Mouse (Mus musculus) T-helper 2 cell (primary cell): ENCODE results near the gene Kalrn.

Source experiments
- in situ Hi-C: fragments of 300-600 bp; cut with MboI, MseI; formaldehyde crosslinking; loops from one replicate; pipeline ENCODE4 v1.15.1; 2025; ENCODE audit warnings: high pct_unique_total_duplicates

Kalrn gene

GRCm38 (mm10) chr16:34573151-34573802, at the start of gene Kalrn:
Kalrn (minus strand) TSS chr16:34573532.
- in situ Hi-C loops: no loop called here

GRCm38 (mm10) chr16:34614021-34614420, 40.7 kb upstream of the Kalrn start:
- in situ Hi-C loops: no loop called here

DNA sequence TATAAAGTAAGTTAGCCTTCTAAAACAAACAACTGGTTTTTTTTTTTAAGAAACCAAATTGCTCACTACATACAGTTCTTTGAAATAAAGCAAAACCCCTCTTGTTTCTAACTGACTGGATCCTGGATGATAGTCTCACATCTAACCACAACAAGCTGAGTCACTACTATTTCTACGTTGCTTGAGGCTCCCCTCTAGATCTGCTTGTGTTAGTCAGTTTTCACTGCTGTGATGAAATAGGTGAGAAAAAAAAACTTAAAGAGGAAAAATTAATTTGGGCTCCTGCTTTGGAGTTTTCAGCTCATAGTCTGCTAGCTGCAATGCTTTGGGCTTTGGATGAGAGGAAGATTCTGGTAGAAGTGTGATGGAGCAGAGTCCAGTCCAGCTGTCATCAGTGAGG, 36.8 kb upstream of the Kalrn start:
- in situ Hi-C loops: no loop called here

DNA sequence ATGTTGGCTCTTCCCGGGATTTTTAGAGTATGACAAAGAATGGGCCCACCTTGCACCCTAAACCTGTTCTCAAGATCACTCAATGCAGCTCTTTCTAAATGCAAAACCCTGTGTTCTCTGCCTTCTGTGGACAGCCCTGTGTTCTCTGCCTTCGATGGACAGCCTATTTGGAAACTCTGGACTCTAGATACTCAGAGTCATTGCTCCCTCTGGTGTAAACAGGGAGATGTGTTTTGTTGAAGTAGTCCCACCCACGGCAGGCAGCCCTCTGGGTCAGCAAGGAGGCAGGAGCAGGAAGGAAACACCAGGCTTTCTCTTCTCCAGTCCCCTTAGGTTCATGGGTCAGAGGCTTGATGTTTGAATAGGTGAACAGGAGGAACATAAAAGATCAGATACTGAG, 32.3 kb upstream of the Kalrn start:
- in situ Hi-C loops: no loop called here

DNA sequence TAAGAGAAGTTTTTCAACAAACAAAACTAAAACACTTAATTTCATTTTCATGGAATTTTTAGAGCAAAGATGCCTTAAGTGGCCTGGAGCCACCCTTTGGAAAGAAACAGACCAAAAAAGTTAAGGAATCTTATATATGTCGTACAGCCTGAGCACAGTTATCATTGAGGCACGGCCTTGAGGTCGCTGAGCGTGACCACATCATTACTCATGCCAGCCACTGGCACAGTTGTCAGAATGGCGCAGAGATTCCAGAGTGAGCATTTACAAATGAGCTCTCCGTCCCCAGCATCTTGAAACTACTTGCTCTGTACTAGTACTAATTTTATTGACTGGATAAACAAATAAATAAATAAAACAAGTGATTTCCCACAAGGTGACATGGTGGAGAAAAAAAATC, 30.5 kb upstream of the Kalrn start:
- in situ Hi-C loops: no loop called here

DNA sequence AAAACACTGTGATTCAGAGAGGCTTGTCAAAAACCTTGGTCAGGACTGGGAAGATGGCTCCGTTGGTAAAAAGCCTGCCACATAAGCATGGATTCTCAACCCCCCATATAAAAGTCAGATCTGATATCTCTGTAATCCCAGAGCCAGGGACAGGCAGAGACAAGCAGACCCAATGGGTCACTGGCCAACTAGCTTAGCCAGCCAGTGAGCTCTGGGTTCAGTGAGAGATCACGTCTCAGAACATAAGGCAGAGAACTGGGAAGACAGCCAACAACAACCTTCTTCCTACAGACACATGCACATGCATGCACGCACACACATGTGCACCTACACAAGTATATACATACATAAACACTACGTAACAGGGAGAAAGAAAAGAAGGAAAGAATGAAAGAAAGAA, 29.7 kb upstream of the Kalrn start:
- in situ Hi-C loops: no loop called here

GRCm38 (mm10) chr16:34601954-34602353, 28.6 kb upstream of the Kalrn start:
- in situ Hi-C loops: no loop called here

DNA sequence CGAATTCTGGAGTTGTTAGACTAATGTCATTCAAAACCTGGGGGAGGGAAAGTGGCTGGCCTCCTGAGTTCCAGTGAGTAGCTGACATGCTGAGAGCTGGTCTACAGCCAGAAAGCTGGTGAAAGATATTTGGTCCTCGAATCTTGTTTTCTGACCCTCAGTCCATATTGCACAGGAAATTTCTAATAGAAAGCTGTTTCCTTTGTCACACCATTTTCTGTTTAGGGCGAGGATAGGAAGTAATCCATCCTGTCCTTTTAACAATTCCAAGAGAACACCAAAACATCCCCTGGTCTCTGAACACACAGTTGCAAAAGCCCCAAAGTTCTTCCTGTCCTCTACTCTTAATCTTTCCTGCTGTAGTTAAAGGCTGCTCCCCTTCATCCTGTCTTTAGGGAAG, 22.0 kb upstream of the Kalrn start:
- in situ Hi-C loops: no loop called here

GRCm38 (mm10) chr16:34594597-34595262, 21.4 kb upstream of the Kalrn start:
- in situ Hi-C loops: no loop called here

- in situ Hi-C loops: no loop called here
Observed at GRCm38 (mm10) chr16:34592696-34593095, 19.4 kb upstream of the Kalrn start.

DNA sequence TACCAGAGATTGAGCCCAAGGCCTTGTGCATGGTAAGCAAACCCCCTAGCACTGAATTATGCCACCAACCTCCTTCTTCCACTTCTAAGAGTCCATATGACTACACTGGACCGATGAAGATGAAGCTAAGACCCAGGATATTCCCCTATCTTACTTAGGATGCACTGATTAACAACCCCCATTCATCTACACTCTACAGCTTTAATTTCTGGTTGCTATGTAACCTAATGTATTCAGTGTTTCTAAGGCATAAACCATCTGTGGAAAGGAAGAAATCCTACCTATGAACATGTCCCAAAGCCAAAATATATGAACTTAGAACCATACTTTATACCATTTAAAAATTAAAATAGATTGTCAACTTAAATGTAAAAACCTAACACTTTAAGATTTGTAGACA, 18.6 kb upstream of the Kalrn start:
- in situ Hi-C loops: no loop called here

DNA sequence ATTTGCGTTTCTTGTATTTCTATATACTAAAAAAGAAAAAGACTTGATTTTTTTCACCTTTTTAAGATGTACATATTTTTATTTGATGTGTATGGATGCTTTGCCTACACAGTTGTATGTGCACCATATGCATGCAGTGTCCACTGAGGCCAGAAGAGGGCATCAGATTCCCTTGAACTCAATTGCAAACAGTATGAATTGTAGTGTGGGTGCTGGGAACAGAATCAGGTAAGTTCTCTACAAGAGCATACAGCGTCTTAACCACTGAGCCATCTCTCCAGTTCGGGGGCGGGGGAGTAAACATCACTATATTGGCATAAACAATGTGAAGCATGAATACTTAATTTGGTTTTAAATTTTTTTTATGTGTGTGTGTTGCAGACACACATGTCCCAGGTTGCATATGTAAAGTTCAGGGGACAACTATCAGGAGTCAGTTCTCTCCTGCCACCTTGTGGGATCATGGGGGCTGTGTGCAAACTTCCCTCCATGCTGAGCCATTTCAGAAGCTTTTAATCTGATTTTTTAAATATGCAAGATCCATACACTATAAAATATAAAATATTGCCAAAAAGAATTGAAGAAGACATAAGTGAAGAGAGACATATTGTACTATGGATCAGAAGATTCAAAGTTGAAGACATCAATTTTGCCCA, 6.5 kb upstream of the Kalrn start:
- in situ Hi-C loops: no loop called here

DNA sequence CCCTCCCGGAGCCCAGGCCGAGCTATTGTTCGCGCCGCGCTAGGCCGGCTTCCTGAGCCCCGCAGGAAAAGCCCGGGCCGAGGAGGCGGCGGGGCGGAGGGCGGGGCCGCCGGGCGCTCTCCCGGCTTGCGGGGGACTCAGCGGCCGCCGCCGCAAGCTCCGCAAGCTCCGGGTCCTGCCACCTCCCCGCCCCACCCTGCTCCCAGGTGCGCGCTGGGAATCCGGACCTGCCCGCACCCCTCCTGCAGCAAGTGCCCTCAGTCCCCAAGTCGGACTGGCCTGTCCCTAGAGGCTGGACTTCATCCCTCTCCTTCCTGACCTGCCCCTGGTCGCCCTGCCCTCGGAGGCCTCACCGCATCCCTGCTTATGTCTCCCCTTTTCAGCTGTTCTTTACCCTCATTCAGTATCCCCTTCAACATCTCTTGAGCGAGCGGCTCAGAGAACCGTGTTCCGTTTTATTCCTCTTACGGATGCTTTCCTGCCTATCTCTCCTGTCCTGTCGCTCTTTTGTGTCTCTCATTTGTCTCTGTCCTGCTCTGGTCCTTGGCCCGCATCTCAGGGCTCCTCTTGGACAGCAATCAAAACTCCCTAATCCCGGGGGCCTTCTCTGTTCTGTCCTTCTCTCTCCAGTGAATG, 642 bp upstream of the Kalrn start:
- in situ Hi-C loops: no loop called here

DNA sequence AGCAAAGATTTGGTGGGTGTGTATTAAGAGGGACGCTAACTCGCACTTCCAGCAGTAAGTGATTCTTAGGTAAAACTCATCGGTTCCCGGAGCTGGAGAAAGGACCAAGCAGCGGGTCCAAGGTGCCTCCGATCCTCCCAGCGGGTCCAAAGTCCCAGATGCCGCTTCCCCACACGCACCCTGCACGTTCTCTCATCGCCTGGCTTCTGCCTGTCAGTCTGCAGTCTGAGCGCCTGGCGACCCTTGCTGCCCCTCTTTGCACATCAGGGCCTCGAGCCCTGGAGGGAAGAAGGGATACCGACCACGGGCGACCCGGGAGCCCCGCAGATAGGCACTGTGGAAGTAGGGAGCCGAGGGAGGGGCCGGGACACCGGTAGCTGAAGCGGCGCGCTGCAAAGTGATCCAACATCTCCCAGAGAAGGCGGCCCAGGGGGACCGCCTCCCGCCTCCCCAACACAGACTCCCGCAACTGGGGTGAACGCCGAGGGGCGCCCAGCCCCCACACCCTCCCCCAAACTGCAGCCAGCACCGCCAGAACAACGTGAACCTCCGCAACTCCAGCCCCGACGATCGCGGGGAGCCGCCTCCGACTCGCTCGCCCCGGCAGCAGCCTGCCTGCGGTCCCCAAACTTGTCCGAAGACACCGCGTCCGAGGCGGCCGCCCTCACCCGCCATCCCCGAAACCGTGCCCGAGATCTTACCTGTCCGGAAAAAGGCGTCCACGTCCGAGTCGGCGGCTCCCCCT, 754 bp downstream of the Kalrn start:
- in situ Hi-C loops: no loop called here

GRCm38 (mm10) chr16:34571931-34572405, 1.4 kb downstream of the Kalrn start:
- in situ Hi-C loops: no loop called here

- in situ Hi-C loops: no loop called here
Observed at GRCm38 (mm10) chr16:34569897-34570296, 3.4 kb downstream of the Kalrn start.

GRCm38 (mm10) chr16:34568831-34569230, 4.5 kb downstream of the Kalrn start:
- in situ Hi-C loops: no loop called here

DNA sequence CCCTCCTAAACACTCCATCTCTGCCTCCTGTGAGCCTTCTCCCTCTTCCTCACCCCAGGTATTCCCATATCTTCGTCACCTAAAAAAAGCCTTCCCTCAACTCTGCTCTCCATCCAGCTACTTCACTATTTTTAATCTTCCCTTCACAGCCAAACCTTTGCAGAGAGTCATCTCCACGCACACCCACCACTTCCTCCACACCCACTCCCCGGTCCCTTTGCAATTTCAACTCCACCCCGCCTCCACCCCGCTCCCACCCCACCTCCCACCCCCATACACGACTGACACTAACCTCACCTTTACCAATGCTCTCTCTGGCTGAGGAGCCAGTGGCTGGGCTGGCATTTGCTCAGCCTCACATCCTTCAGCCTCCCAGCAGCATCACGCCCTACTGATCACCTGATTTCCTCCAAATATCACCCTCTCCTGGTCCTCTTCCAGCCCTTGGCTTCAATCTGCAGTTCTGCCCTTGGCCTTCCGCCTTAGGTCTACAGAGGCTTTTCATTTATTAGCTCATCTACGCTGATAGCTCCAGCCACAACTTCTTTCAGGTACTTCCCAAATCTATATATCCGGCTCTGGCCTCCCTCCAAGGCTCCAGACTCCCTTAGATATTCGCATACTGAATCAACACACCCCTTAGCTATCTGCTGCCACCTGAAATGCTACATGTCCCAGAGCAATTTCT, 9.6 kb downstream of the Kalrn start:
- in situ Hi-C loops: no loop called here

DNA sequence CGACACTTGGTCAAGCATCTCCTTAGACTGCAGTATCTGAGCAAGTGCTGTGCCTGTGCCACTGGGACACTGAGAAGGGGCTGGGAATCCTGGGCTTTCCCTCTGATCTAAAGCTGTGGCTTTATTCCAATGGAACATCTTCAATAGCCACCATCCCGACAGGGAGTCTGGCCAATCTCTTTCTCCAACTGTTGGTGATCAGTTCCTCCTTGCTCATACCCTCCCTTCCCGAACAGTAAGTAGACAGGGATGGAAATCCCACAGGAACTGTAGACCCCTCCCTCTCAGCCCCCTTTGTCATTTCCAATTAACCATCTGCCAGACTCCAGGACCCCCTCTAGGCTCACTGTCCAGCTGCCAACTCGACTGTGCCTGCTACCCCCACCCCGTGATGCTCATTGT, 11.6 kb downstream of the Kalrn start:
- in situ Hi-C loops: no loop called here

DNA sequence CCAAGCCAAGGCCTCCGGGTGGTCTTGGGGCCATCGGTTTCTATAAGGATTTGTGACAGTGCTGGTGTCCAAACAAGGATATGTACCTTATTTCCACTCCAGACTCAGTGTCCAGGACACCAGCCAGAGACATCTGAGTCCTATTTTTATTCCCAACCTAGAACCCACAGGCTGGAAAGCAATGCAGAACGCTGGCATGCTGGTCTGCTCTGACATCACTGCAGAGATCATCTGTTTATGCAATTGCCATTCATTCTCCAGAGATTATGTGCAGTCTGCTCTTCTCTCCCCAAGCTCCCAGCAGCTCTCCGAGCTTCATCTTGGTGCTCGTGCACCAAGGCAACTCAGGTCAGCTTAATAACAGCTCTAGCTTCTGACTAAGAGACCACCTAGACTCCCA, 12.5 kb downstream of the Kalrn start:
- in situ Hi-C loops: no loop called here

- in situ Hi-C loops: no loop called here
Observed at GRCm38 (mm10) chr16:34560411-34560810, 12.9 kb downstream of the Kalrn start.
